Mouse (Mus musculus) embryonic fibroblast, embryonic 13.5 days (primary cell): ENCODE measurements around the gene Dynlt1f. TPM values are rescaled to one million over a fixed set of nuclear protein-coding genes. Genes with fewer than 3 reads are reported as not detected.
"Not testable (repeated sequence)": the region's sequence is repeated elsewhere in the genome, so short reads cannot be mapped to it uniquely, and the experiment has no call there.

Experiments
- H3K27ac ChIP-seq: 2 replicates; pipeline ENCODE4 v1.5.1; 2012; ENCODE audit warnings: low read length, control low read depth, inconsistent platforms; ENCODE audit not compliant: insufficient read depth
- H3K4me1 ChIP-seq: 2 replicates; pipeline ENCODE4 v1.6.1; 2011; ENCODE audit warnings: low read length; ENCODE audit not compliant: control insufficient read depth, insufficient read depth
- H3K4me3 ChIP-seq: 2 replicates; pipeline ENCODE4 v1.5.1; 2011; ENCODE audit warnings: mild to moderate bottlenecking, control low read depth, low read length; ENCODE audit not compliant: insufficient read depth
- CTCF ChIP-seq: IDR thresholded peaks from 2 replicates; pipeline ENCODE4 v1.5.1; 2011; ENCODE audit warnings: mild to moderate bottlenecking, control low read depth, low read length, moderate library complexity, borderline replicate concordance; ENCODE audit not compliant: insufficient read depth
- POLR2A ChIP-seq: IDR thresholded peaks from 2 replicates; pipeline ENCODE4 v1.6.1; 2011; ENCODE audit warnings: low read depth, mild to moderate bottlenecking, control low read depth, low read length, moderate library complexity
- polyA plus RNA-seq: library from polyadenylated mRNA; stranded (reverse); fragments of >200 nt; gene quantifications from 2 replicates; pipeline ENCODE4 v1.2.4, GENCODE M21; 2011; ENCODE audit warnings: low read depth; ENCODE audit not compliant: missing spikeins, insufficient read length

Gene Dynlt1f
- polyA plus RNA-seq, 1 experiment, result 71.5 TPM

DNA sequence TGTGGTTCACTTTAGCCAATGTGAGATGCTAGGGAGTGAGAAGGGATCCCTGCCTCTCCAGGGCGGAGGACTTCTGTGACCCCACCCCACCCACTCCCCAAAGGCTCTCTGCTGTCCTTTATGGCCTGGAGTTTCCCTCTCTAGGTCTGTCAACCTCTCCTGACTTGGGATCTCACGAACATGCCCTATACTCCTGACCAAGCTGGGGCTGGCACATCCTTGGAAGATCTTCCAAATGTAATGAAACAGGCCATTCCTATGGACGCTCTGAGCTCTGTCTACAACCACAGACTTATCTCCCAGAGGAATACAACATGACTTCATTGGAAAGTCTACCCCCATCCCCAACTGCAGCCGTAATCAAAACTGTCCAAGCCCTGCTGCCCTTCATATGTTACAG is 11.0 kb downstream of the Dynlt1f start:
- not testable (repeated sequence) for H3K4me1 ChIP-seq, H3K27ac ChIP-seq, H3K4me3 ChIP-seq

DNA sequence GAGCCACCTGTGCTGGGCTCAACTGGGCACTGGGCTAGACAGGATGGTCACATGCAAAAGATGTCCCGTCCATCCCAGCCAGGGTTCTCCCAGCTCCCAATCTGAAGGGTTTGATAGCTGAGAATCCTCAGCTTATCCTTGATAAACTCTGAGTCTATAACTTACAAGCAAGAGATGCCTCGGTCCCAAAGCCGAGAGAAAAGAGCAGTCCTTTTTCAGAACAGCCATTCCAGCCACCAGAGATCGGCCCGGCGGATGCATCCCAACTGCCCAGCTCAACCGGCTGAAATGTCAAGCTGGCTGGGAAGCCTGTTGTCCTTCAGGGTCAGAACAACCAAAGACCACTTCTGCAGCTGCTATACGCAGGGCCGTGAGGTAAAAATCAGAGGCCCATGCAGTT is 11.5 kb downstream of the Dynlt1f start:
- H3K4me1 ChIP-seq, H3K27ac ChIP-seq, H3K4me3 ChIP-seq: not testable (repeated sequence)

DNA sequence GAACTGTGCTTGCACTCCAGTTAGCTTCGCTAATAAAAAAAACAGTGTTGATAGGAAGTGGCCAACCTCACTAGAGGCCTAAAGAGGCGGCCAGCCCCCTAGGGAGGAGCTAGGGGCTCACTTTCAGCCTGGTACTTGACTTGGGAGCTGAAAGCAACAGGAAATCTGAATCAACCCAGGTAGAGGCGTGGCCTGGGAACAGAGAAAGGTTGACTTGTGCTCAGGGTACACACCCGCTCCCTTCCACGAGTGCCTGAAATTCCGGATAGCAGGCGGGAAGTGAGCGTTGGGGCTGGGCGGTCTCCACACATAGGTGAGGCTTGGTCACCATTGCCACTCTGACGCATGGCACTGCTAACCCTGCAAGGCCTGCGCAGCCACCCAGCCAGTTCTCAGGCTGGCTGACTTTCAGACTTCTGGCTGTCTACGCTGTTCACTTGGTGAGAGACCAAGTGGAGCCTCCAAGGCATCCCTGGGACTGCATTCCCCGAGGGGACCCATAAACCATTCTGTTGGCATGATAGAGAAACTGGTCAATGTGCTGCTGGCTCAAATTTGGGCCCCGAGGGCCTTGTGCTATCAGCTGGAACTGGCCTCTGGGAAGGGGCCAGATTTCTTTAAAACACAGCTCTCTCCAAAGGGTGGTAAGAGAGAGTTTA is 14.8 kb downstream of the Dynlt1f start:
- H3K4me3 ChIP-seq, H3K27ac ChIP-seq, H3K4me1 ChIP-seq: not testable (repeated sequence)

DNA sequence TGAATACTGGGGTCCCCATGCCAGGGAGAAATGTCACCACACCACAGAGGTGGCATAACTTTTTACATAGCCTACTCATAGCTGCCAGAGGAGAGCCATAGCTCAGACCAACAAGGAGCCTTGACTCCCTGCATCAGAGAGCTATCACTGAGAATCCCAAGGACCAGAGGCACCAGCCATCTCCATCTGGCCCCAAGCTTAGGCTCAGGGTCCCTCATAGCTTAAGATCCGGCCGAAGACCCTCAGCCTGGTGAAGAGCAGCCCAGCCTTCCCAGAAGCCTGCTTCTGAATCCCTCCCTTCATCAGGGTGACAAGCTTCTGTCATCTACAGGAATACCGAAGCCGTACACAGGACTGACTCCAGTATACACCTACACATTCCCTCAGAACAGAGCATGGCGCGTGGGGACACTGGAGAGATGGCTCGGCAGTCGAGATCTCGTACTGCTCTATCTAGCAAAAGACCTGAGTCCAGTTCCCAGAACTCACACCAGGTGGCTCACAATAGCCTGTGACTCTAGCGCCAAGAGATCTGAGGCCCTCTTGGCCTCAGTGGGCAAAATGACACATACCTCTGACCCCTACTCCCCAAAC is 15.6 kb downstream of the Dynlt1f start:
- not testable (repeated sequence) for H3K4me3 ChIP-seq, H3K4me1 ChIP-seq, H3K27ac ChIP-seq

- not testable (repeated sequence) for H3K27ac ChIP-seq, H3K4me3 ChIP-seq, H3K4me1 ChIP-seq
Measured at GRCm38 (mm10) chr17:6639486-6639885, 16.2 kb downstream of the Dynlt1f start.

DNA sequence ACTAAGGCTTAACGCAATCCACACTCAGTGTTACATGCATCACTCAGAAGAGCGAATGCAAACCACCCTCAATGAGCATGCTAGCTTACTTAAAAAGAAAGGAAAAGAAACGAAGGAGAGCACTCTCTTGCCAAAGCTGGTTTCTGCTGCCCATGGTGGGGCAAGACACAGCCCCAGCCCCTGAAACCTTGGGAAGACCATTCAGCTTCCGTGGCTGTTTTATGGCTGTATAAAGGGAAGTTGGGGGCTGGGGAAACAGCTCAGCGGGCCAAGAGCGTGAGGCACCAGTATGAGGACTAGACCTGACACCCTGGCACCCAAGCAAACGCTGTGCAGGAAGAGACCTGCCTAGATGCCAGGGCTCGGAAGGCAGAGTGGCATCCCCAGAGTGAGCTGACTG is 17.3 kb downstream of the Dynlt1f start:
- H3K27ac ChIP-seq, H3K4me1 ChIP-seq, H3K4me3 ChIP-seq: not testable (repeated sequence)

GRCm38 (mm10) chr17:6637434-6637833 is 18.3 kb downstream of the Dynlt1f start:
- not testable (repeated sequence) for H3K4me1 ChIP-seq, H3K27ac ChIP-seq, H3K4me3 ChIP-seq

- TF ChIP-seq CTCF, result no peak
- no peak for TF ChIP-seq POLR2A
- H3K4me1 ChIP-seq, result no peaks in the 10 kb centered on the region
- no peak overlapping the region for H3K4me3 ChIP-seq
- H3K27ac ChIP-seq, result no peak overlapping the region
Measured at GRCm38 (mm10) chr17:6636861-6637260, 18.8 kb downstream of the Dynlt1f start.

DNA sequence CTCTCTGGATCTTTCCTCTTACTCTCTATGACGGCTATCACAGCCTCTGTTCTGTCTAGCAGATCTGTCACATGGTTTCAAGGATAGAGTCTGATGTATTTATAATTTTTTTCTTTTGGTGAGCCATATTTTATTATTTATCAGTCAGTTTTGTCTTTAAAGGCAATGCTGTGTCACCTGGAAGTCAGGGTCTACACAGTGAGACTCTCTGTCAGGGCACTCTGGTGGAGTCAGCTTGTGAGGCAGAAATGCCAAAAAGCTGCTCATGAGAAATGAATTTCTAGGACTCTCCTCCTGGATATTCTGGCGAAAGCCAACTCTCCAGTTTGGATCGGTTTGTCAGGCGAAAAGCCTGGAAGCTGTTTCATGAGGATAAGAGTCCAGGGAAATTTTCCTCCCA is 19.9 kb downstream of the Dynlt1f start:
- H3K4me1 ChIP-seq, H3K27ac ChIP-seq, H3K4me3 ChIP-seq: not testable (repeated sequence)

DNA sequence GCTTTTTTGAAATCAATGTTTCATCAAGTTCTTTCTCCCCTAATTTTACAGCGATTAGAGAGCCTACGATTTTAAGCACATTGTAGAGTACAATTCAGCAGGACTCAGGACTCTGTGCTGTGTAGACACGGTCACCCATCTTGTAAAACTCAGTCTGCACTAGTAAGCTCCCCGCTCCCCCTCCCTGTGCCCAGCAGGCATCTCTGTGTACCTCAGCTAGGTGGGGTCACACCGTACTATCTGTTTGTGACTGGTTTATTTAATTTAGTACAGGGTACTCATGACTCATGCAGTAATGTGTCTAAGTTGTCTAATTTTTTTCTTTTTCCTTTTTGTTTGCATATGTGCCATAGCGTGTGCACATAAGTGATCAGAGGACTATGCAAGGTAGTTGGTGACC is 22.9 kb downstream of the Dynlt1f start:
- H3K4me1 ChIP-seq, H3K27ac ChIP-seq, H3K4me3 ChIP-seq: not testable (repeated sequence)

GRCm38 (mm10) chr17:6630398-6630797 is 25.3 kb downstream of the Dynlt1f start:
- H3K4me1 ChIP-seq, H3K27ac ChIP-seq, H3K4me3 ChIP-seq: not testable (repeated sequence)

DNA sequence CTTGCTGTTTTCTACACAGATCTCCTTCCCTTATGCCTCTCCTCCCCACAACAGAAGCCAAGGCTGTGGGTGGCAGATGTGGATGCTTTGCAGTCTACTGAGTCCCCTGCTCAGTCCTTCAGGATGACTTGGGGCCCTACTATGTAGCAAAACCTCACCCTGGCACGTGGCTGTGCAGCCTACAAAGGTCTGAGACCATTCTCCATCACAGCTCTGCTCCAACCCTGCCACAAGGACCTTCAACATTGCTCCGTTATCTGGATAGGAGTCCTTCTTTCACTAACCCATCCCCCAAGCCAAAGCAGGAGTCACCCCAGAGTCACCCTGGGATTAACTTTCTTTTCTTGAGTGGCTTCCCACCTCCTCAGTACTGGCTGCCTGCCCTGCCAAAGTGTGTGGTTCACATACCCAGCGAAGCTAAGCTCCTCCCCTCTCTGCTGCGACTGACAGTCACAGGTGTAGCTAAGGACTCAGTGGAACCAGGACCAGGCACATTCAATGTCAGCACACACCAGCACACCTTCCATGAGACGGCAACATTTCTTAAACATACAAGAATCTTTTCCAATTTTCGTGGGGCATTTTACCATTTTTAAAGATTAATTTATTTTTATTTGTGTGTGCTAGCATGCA is 30.7 kb downstream of the Dynlt1f start:
- not testable (repeated sequence) for H3K4me1 ChIP-seq, H3K4me3 ChIP-seq, H3K27ac ChIP-seq

DNA sequence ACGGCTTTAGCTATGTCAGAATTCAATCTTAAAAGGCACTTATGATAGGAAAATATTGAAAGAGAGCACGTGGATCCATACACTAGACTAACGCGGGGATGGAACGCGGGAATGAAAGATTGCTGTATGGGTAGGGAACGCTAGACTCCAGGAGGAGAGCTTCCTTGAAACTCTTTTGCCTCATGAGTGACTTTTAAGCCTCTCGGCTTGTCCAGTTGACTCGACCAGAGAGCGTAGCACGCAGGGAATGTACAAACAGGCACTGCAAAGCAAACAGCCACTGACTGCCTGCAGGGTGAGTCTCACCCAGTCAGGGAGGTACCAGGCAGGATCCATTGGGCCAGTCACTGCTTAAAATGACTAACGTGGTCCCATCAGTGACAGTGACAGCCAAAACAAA is 33.7 kb downstream of the Dynlt1f start:
- H3K4me1 ChIP-seq, H3K27ac ChIP-seq, H3K4me3 ChIP-seq: not testable (repeated sequence)

- H3K4me1 ChIP-seq, result not testable (repeated sequence)
Measured at GRCm38 (mm10) chr17:6620730-6621451, 34.8 kb downstream of the Dynlt1f start.

DNA sequence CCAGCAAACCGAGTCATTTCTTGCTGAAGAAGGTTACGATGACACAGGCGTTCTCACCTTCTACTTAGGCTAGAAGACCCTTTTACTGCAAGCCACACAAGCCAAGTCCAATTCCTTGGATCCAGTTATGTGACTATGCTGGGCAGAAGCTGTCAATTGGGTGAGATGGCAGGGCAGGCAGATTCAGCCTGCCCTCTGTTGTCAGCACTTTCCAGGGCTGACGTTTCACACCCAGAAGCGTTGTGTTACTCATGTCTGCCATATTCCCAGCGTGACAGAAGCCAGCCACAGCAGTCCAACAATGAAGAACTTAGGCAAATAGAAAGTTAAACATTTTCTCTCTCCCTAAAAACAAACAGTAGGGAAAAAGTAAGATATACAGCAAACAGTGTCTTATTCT is 35.7 kb downstream of the Dynlt1f start:
- H3K4me3 ChIP-seq, H3K27ac ChIP-seq, H3K4me1 ChIP-seq: not testable (repeated sequence)

More at GRCm38 (mm10) chr17:6620730-6621451, 34.8 kb downstream of the Dynlt1f start:
- not testable (repeated sequence) for H3K4me3 ChIP-seq, H3K27ac ChIP-seq

GRCm38 (mm10) chr17:6619271-6619670 is 36.4 kb downstream of the Dynlt1f start:
- not testable (repeated sequence) for H3K4me3 ChIP-seq, H3K27ac ChIP-seq, H3K4me1 ChIP-seq
